Mouse (Mus musculus) CH12.LX (cell line): ENCODE measurements at regions not wholly inside any gene's neighbourhood (a gene's known extent, or its start where the extent isn't known, plus 50 kb on each side); places are given as distances from the start of the nearest gene placed in this dataset.

ENCODE experiments used
- CTCF ChIP-seq, 2 experiments: IDR thresholded peaks in 1 of 2; conservative IDR thresholded peaks in 1 of 2; 2 replicates each; pipeline ENCODE4 v1.5.1; 2011 to 2012; ENCODE audit warnings: low read depth in 2 of 2, low read length in 2 of 2, improper control_type of control experiment in 1 of 2, inconsistent platforms in 1 of 2, mild to moderate bottlenecking in 1 of 2, moderate library complexity in 1 of 2
- TCF12 ChIP-seq: IDR thresholded peaks from 2 replicates; pipeline ENCODE4 v1.6.1; 2014; ENCODE audit warnings: low read depth, mild to moderate bottlenecking, inconsistent platforms, low read length, improper control_type of control experiment

GRCm38 (mm10) chrX:134878870-134879269 lies 69.8 kb upstream of the Armcx2 start:
- TF ChIP-seq CTCF (conservative IDR thresholded peaks at IDR 0.05 in 1 of 2, IDR thresholded peaks at IDR 0.05 in 1 of 2; ENCODE audit: low read depth in 2 of 2, low read length in 2 of 2) (no peak), TCF12 (no peak)
